Mouse (Mus musculus) heart, adult 2 months (tissue): ENCODE measurements around the gene Rmdn2. TPM values are rescaled to one million over a fixed set of nuclear protein-coding genes. Genes with fewer than 3 reads are reported as not detected.

Source experiments
- DNase-seq, 2 experiments: peaks; one replicate each; pipeline ENCODE4 v3.0.0; 2021
- H3K27ac ChIP-seq: fragments of 200-600 bp; 2 replicates; pipeline ENCODE4 v1.8.1; 2022
- H3K27me3 ChIP-seq: fragments of 200-500 bp; 2 replicates; pipeline ENCODE4 v1.6.1; 2012; ENCODE audit warnings: mild to moderate bottlenecking, low read length, inconsistent platforms, mixed read lengths; ENCODE audit not compliant: control insufficient read depth, insufficient read depth
- H3K36me3 ChIP-seq: fragments of 200-500 bp; 2 replicates; pipeline ENCODE4 v1.6.1; 2012; ENCODE audit warnings: low read length, inconsistent platforms; ENCODE audit not compliant: control insufficient read depth, insufficient read depth
- H3K4me1 ChIP-seq: fragments of 200-500 bp; 2 replicates; pipeline ENCODE4 v1.6.1; 2011; ENCODE audit warnings: low read length; ENCODE audit not compliant: control insufficient read depth, insufficient read depth
- H3K4me3 ChIP-seq: fragments of 200-600 bp; 2 replicates; pipeline ENCODE4 v1.8.1; 2022
- H3K79me2 ChIP-seq: fragments of 200-500 bp; replicated peaks from 2 replicates; pipeline ENCODE4 v1.6.1; 2012; ENCODE audit warnings: mild to moderate bottlenecking, inconsistent platforms, low read length, moderate library complexity, mixed read lengths; ENCODE audit not compliant: control insufficient read depth, insufficient read depth
- H3K9ac ChIP-seq: fragments of 200-500 bp; 2 replicates; pipeline ENCODE4 v1.6.1; 2012; ENCODE audit warnings: low read depth, mild to moderate bottlenecking, control low read depth, inconsistent platforms, low read length, mixed read lengths
- CTCF ChIP-seq: fragments of 200-600 bp; IDR thresholded peaks from 2 replicates; pipeline ENCODE4 v1.8.1; 2022; ENCODE audit warnings: antibody characterized with exemption, mild to moderate bottlenecking, moderate library complexity
- EP300 ChIP-seq: fragments of 200-500 bp; IDR thresholded peaks from 2 replicates; pipeline ENCODE4 v1.6.1; 2011; ENCODE audit warnings: low read depth, low read length, control low read depth; ENCODE audit not compliant: insufficient read depth
- POLR2A ChIP-seq: fragments of 200-500 bp; IDR thresholded peaks from 2 replicates; pipeline ENCODE4 v1.6.1; 2011; ENCODE audit warnings: mild to moderate bottlenecking, low read depth, low read length, control low read depth; ENCODE audit not compliant: insufficient read depth
- WGBS: fragments of 180-500 bp; shearing (Covaris S2); methylation state at CpG from one replicate; pipeline ENCODE4 v1.1.7; 2018; 5-methylcytosine and 5-hydroxymethylcytosine counted together
- intact Hi-C: fragments of 180-260 bp; cut with DNase I; formaldehyde crosslinking; loops from one replicate; pipeline ENCODE4 v1.15.1; 2025
- long read RNA-seq: library from polyadenylated mRNA; stranded (forward); transcript quantifications from one replicate; pipeline ENCODE4 v2.0.0, GENCODE M21; 2021
- polyA plus RNA-seq: library from polyadenylated mRNA; depleted of rRNA; stranded (reverse); fragments of >200 nt; gene quantifications from 2 replicates; pipeline ENCODE4 v1.2.3, GENCODE M21; 2012; rRNA removed
- total RNA-seq, 2 experiments: library from RNA; stranded (reverse); gene quantifications; 2 replicates each; pipeline ENCODE4 v1.2.3; 2021

The Rmdn2 gene
- total RNA-seq (10 to 100 TPM in 1 of 2 experiments, 1 to 10 TPM in 1; 9.5 to 12.5 TPM), polyA plus RNA-seq (3.5 and 6.9 TPM in 2 replicates)
- long read RNA-seq, partial matches to known transcripts: 0 of 4 reads
- long read RNA-seq, other reads (novel, unspliced or antisense): 2 of 4 reads

- Histone ChIP-seq H3K9ac (no peak within 1 kb of the TSS), H3K79me2 (no peaks in the 10 kb centered on the region), H3K36me3 (no peaks in the 10 kb centered on the region), H3K27ac (no peak within 1 kb of the TSS), H3K4me1 (no peaks in the 10 kb centered on the region; the same call in 1 of the 2 replicates), H3K4me3 (no peak within 1 kb of the TSS), H3K27me3 (no peaks in the 10 kb centered on the region)
- intact Hi-C loops: no loop called here
- WGBS: 69% methylated on average over 4 of the region's 4 CpGs
- no peak for TF ChIP-seq EP300
- TF ChIP-seq POLR2A: no peak
- TF ChIP-seq CTCF: no peak
- DNase-seq: no peak
These were observed at the start of gene Rmdn2 for GRCm38 (mm10) chr17:79611545-79611944. TSS of gene Rmdn2 (plus strand) at chr17:79611863.

GRCm38 (mm10) chr17:79563067-79563620 is 48.5 kb upstream of the Rmdn2 start:
- Histone ChIP-seq H3K27ac (no peak overlapping the region), H3K27me3 (no peaks in the 10 kb centered on the region), H3K79me2 (no peaks in the 10 kb centered on the region), H3K4me3 (no peak overlapping the region), H3K4me1 (no peaks in the 10 kb centered on the region), H3K36me3 (no peaks in the 10 kb centered on the region), H3K9ac (no peak overlapping the region)
- intact Hi-C loops: no loop called here
- 57% methylated on average over 7 of the region's 7 CpGs for WGBS
- no peak for TF ChIP-seq EP300
- TF ChIP-seq POLR2A: no peak
- no peak for TF ChIP-seq CTCF
- DNase-seq: no peak

- Histone ChIP-seq H3K27me3 (no peaks in the 10 kb centered on the region), H3K4me3 (no peak overlapping the region), H3K9ac (no peak overlapping the region), H3K4me1 (no peaks in the 10 kb centered on the region), H3K36me3 (no peaks in the 10 kb centered on the region), H3K79me2 (no peaks in the 10 kb centered on the region), H3K27ac (no peak overlapping the region)
- TF ChIP-seq POLR2A: no peak
- TF ChIP-seq EP300: no peak
- TF ChIP-seq CTCF: no peak
- 66% methylated on average over 2 of the region's 2 CpGs for WGBS
- DNase-seq: no peak
- intact Hi-C loops: no loop called here
These were observed 47.9 kb upstream of the Rmdn2 start for GRCm38 (mm10) chr17:79563721-79564120.

- Histone ChIP-seq H3K9ac (no peak overlapping the region), H3K36me3 (no peaks in the 10 kb centered on the region), H3K27me3 (no peaks in the 10 kb centered on the region), H3K4me3 (no peak overlapping the region), H3K79me2 (no peaks in the 10 kb centered on the region), H3K4me1 (no peaks in the 10 kb centered on the region), H3K27ac (no peak overlapping the region)
- no peak for TF ChIP-seq POLR2A
- no peak for TF ChIP-seq CTCF
- no peak for TF ChIP-seq EP300
- no peak for DNase-seq
- 50% methylated on average over 9 of the region's 9 CpGs for WGBS
- intact Hi-C loops: loop anchor here (5.0 kb wide), 2 partner anchors 48 to 93 kb away; no protein-coding TSS in a partner anchor
These were observed 46.3 kb upstream of the Rmdn2 start for GRCm38 (mm10) chr17:79565241-79565961.

GRCm38 (mm10) chr17:79568401-79568800 is 43.3 kb upstream of the Rmdn2 start:
- 95% methylated on average over 1 of the region's 1 CpGs for WGBS
- TF ChIP-seq POLR2A: no peak
- peak; percentile 61 for TF ChIP-seq CTCF

GRCm38 (mm10) chr17:79578328-79578727 is 33.3 kb upstream of the Rmdn2 start:
- intact Hi-C loops: no loop called here
- no peaks in the 10 kb centered on the region for H3K4me1 ChIP-seq
- WGBS: 47% methylated on average over 7 of the region's 7 CpGs
- no peak overlapping the region for H3K9ac ChIP-seq
- no peak overlapping the region for H3K4me3 ChIP-seq
- H3K79me2 ChIP-seq: no peaks in the 10 kb centered on the region
- H3K27me3 ChIP-seq: no peaks in the 10 kb centered on the region
- H3K36me3 ChIP-seq: no peaks in the 10 kb centered on the region
- TF ChIP-seq CTCF: no peak
- no peak for TF ChIP-seq EP300
- no peak for TF ChIP-seq POLR2A
- H3K27ac ChIP-seq: no peak overlapping the region
- no peak for DNase-seq

More at GRCm38 (mm10) chr17:79568401-79568800, 43.3 kb upstream of the Rmdn2 start:
- no peaks in the 10 kb centered on the region for H3K4me1 ChIP-seq
- DNase-seq: no peak
- H3K9ac ChIP-seq: no peak overlapping the region
- no peaks in the 10 kb centered on the region for H3K36me3 ChIP-seq
- intact Hi-C loops: loop anchor here (2.0 to 5.0 kb wide), 3 partner anchors 51 to 458 kb away; no protein-coding TSS in a partner anchor
- H3K79me2 ChIP-seq: no peaks in the 10 kb centered on the region
- H3K4me3 ChIP-seq: no peak overlapping the region
- H3K27me3 ChIP-seq: no peaks in the 10 kb centered on the region
- H3K27ac ChIP-seq: no peak overlapping the region
